Mouse (Mus musculus) embryonic fibroblast, embryonic 13.5 days (primary cell): ENCODE data around the gene Spice1. TPM values are rescaled to one million over a fixed set of nuclear protein-coding genes. Genes with fewer than 3 reads are reported as not detected.

Experiments used
- H3K27ac ChIP-seq: 2 replicates; pipeline ENCODE4 v1.5.1; 2012; ENCODE audit warnings: low read length, control low read depth, inconsistent platforms; ENCODE audit not compliant: insufficient read depth
- H3K4me1 ChIP-seq: 2 replicates; pipeline ENCODE4 v1.6.1; 2011; ENCODE audit warnings: low read length; ENCODE audit not compliant: control insufficient read depth, insufficient read depth
- H3K4me3 ChIP-seq: 2 replicates; pipeline ENCODE4 v1.5.1; 2011; ENCODE audit warnings: mild to moderate bottlenecking, control low read depth, low read length; ENCODE audit not compliant: insufficient read depth
- CTCF ChIP-seq: IDR thresholded peaks from 2 replicates; pipeline ENCODE4 v1.5.1; 2011; ENCODE audit warnings: mild to moderate bottlenecking, control low read depth, low read length, moderate library complexity, borderline replicate concordance; ENCODE audit not compliant: insufficient read depth
- POLR2A ChIP-seq: IDR thresholded peaks from 2 replicates; pipeline ENCODE4 v1.6.1; 2011; ENCODE audit warnings: low read depth, mild to moderate bottlenecking, control low read depth, low read length, moderate library complexity
- polyA plus RNA-seq: library from polyadenylated mRNA; stranded (reverse); fragments of >200 nt; gene quantifications from 2 replicates; pipeline ENCODE4 v1.2.4, GENCODE M21; 2011; ENCODE audit warnings: low read depth; ENCODE audit not compliant: missing spikeins, insufficient read length

Gene Spice1
- polyA plus RNA-seq: 22.2 and 25.4 TPM in 2 replicates

DNA sequence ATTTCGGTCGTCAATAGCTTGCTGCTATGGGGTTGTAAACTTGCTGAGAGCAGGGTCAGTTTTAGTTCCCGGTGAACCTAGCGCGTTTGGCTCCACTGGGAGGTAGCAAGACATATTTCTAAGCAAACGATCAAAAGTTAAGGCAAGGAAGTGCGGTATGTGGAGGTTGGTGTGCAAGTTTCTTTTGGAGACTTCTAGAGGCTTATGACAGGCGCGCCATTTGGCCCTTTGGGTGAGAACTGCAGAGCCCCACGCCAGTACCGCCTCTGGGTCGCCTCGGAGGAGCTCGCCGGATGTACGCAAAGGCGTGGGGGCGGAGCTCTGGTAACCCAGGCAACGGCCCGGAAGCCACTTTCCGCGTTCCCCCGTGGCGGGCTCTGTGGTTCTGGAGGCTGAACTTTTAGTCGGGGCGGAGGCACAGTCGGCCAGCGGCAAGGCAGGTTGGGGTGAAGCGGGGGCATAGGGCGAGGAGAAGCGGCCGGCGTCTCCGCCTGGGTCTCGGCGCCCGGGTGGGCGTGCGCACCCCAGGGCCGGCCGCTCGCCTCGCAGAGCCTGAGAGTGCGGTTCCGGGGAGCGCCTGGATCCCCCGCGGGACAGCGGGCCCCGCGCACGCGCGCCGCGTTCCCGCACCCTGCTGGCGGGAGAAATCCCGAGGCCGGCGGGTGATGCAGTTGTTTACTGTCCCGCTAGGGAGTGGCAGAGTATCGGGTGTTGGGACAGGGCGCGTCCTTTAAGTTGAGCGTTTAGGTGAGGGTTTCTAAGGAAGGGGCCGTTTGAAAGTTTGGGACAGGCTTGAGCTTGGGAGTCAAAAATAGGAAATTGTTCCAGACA lies at the start of gene Spice1:
Gene Spice1 (plus strand): TSS at position 51 of the 831 bp plus-strand sequence.
- Histone ChIP-seq H3K4me1 (no peaks in the 10 kb centered on the region), H3K4me3 (peak within 1 kb of the TSS; percentile 62), H3K27ac (peak within 1 kb of the TSS; percentile 54; the same call in 1 of the 2 replicates)
- 0 out of 2 replicates have a peak, but pooled peaks have one; percentile 9 for TF ChIP-seq CTCF
- peak; percentile 77 for TF ChIP-seq POLR2A

DNA sequence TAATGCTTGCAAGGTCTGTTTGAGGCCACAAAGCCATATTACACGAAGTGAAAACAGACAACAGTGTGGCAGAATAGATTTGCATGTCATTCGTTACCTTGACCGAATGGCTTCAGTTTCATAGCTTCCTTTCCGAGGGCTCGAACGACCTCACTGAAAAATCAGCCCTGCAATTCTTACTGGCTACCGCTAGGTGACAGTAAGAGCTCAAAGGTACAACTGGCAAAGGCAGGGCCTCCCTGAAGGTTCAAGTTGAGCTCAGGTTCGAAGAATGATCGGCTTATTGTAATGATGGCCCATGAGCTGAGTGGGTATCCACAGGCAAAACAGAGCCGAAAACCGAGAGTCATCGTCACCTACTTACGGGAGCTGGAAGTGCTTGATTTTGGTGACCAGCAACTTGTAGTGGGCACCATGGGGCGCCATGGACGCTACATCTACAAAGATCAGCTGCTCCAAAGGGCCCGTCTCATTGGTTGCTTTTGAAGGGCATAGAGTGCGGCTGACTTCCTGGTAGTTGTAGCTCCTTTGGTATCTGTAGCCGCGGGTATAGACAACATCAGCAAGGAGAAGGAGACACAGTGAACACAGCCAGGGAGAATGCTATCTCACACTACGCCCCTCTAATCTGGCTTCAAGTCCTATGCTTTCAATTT lies 47.4 kb upstream of the Spice1 start:
- no peak overlapping the region for H3K4me3 ChIP-seq
- H3K27ac ChIP-seq: no peak overlapping the region
- no peaks in the 10 kb centered on the region for H3K4me1 ChIP-seq
- TF ChIP-seq CTCF (no peak), POLR2A (no peak)

- TF ChIP-seq POLR2A: no peak
- TF ChIP-seq CTCF: no peak
- Histone ChIP-seq H3K4me3 (no peak overlapping the region), H3K27ac (no peak overlapping the region), H3K4me1 (no peaks in the 10 kb centered on the region)
Observed at GRCm38 (mm10) chr16:44302126-44302892, 44.6 kb upstream of the Spice1 start.

DNA sequence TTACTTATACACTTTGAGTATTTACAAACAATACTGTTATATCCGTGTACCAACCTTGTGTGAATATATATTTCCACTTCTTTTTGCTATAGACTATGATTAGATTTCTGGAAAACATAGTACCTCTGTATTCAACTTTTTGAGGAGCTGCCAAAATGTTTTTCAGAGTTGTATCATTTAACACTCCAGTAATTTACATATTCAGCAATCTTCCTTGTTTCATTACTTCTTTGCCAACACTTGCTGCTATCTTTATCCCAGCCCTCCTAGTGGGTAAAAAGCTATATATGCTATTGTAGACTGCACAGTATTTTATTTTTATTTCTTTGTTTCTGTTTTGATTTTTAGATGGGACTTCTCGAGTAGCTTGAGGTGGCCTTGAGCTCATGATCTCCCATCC lies 43.1 kb upstream of the Spice1 start:
- Histone ChIP-seq H3K27ac (no peak overlapping the region), H3K4me1 (no peaks in the 10 kb centered on the region), H3K4me3 (no peak overlapping the region)
- no peak for TF ChIP-seq CTCF
- TF ChIP-seq POLR2A: no peak

GRCm38 (mm10) chr16:44305606-44306005 lies 41.3 kb upstream of the Spice1 start:
- TF ChIP-seq POLR2A: no peak
- no peak for TF ChIP-seq CTCF
- no peak overlapping the region for H3K4me3 ChIP-seq
- H3K27ac ChIP-seq: no peak overlapping the region
- H3K4me1 ChIP-seq: no peaks in the 10 kb centered on the region

- no peak overlapping the region for H3K27ac ChIP-seq
- no peak overlapping the region for H3K4me3 ChIP-seq
- TF ChIP-seq POLR2A (no peak), CTCF (no peak)
- no peaks in the 10 kb centered on the region for H3K4me1 ChIP-seq
Observed at GRCm38 (mm10) chr16:44313422-44313821, 33.5 kb upstream of the Spice1 start.

DNA sequence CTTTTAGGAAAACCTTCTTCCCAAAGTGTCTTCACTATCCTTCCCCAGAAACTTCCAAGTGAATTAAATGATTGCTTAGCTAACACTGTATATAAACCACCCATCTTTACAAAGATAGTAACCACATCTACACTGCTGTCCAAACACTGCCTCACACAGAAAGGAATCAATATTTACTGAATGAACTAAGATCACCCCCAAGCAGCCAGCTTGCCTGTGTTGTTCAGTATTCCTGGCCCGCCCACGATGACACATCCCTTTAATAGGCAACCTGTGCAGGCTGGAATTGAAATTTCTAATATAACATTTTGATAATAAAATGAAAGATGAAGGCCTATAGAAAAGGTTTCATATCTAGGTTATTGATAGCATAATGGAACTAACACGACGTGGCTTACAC lies 30.6 kb upstream of the Spice1 start:
- no peak for TF ChIP-seq POLR2A
- no peak for TF ChIP-seq CTCF

DNA sequence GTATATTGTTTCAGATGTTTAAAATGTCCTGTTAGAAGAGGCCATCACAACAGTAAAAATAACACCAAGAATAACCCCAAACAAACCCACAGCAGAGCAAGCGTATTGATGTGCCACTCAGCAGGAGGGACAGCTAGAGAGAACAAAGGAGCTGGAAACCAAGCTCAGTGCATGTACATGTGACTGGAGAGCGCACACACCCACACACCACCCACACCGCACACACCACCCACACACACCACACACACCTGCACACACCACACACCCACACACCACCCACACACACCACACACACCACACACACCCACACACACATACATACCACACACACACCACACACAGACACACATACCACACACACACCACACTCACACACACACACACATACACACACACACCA lies 26.7 kb upstream of the Spice1 start:
- no peak overlapping the region for H3K27ac ChIP-seq
- H3K4me3 ChIP-seq: no peak overlapping the region
- TF ChIP-seq CTCF (no peak), POLR2A (no peak)
- H3K4me1 ChIP-seq: no peaks in the 10 kb centered on the region

More for the DNA sequence above, 30.6 kb upstream of the Spice1 start:
- no peak overlapping the region for H3K4me3 ChIP-seq
- no peaks in the 10 kb centered on the region for H3K4me1 ChIP-seq
- no peak overlapping the region for H3K27ac ChIP-seq

GRCm38 (mm10) chr16:44328644-44329043 lies 18.3 kb upstream of the Spice1 start:
- TF ChIP-seq POLR2A (no peak), CTCF (no peak)
- Histone ChIP-seq H3K4me3 (no peak overlapping the region), H3K27ac (no peak overlapping the region), H3K4me1 (no peaks in the 10 kb centered on the region)
